Mouse (Mus musculus) liver, embryonic 13.5 days (tissue): ENCODE measurements around the gene Il31ra. TPM values are rescaled to one million over a fixed set of nuclear protein-coding genes. Genes with fewer than 3 reads are reported as not detected.

Experiments used
- ATAC-seq: fragments of 200-750 bp; cut with Nextera tagmentation; 2 replicates; pipeline ENCODE4 v1.8.0; 2017; ENCODE audit warnings: low read depth, mild to moderate bottlenecking, moderate number of reproducible peaks, moderate library complexity
- DNase-seq: peaks from one replicate; pipeline ENCODE4 v3.0.0; 2022
- H3K27ac ChIP-seq: fragments of 300-500 bp; sonication (generic); 2 replicates; pipeline ENCODE4 v1.5.1; 2015; ENCODE audit warnings: moderate library complexity, mild to moderate bottlenecking, inconsistent platforms
- H3K27me3 ChIP-seq: fragments of 300-500 bp; sonication (generic); 2 replicates; pipeline ENCODE4 v1.6.1; 2015; ENCODE audit warnings: mild to moderate bottlenecking, inconsistent platforms
- H3K36me3 ChIP-seq: fragments of 300-500 bp; sonication (generic); 2 replicates; pipeline ENCODE4 v1.6.1; 2015; ENCODE audit warnings: mild to moderate bottlenecking, inconsistent platforms
- H3K4me1 ChIP-seq: fragments of 300-500 bp; sonication (generic); replicated peaks from 2 replicates; pipeline ENCODE4 v1.6.1; 2015; ENCODE audit warnings: inconsistent platforms
- H3K4me2 ChIP-seq: fragments of 300-500 bp; sonication (generic); 2 replicates; pipeline ENCODE4 v1.6.1; 2015; ENCODE audit warnings: inconsistent platforms, mild to moderate bottlenecking, moderate library complexity
- H3K4me3 ChIP-seq: fragments of 300-500 bp; sonication (generic); replicated peaks from 2 replicates; pipeline ENCODE4 v1.5.1; 2015; ENCODE audit warnings: mild to moderate bottlenecking, inconsistent platforms
- H3K9ac ChIP-seq: fragments of 300-500 bp; sonication (generic); 2 replicates; pipeline ENCODE4 v1.6.1; 2015; ENCODE audit warnings: mild to moderate bottlenecking, inconsistent platforms
- H3K9me3 ChIP-seq: fragments of 300-500 bp; sonication (generic); replicated peaks from 2 replicates; pipeline ENCODE4 v1.6.1; 2016; ENCODE audit warnings: inconsistent platforms
- WGBS: fragments of 180-500 bp; shearing (Covaris S2); methylation state at CpG from one replicate; pipeline ENCODE4 v1.1.7; 2015; ENCODE audit not compliant: insufficient replicate concordance; 5-methylcytosine and 5-hydroxymethylcytosine counted together
- polyA plus RNA-seq: library from polyadenylated mRNA; unstranded; fragments of >200 nt; fragmentation: Nextera tagmentation; extraction: Ambion mirVana; gene quantifications from 2 replicates; pipeline ENCODE4 v1.2.1, GENCODE M21; 2015

Il31ra gene
- polyA plus RNA-seq, 1 experiment from 2014 or later = 0.12 TPM

- Histone ChIP-seq H3K27ac (no peak overlapping the region), H3K9ac (no peak overlapping the region), H3K4me2 (no peak overlapping the region), H3K27me3 (no peaks in the 10 kb centered on the region), H3K4me1 (no peaks in the 10 kb centered on the region), H3K9me3 (no peaks in the 10 kb centered on the region), H3K36me3 (no peaks in the 10 kb centered on the region), H3K4me3 (no peak overlapping the region)
- ATAC-seq (no peak), DNase-seq (no peak)
- WGBS = 79% methylated on average over 10 of the region's 10 CpGs
These were observed 70.7 kb downstream of the Il31ra start for GRCm38 (mm10) chr13:112523346-112523970.

GRCm38 (mm10) chr13:112522896-112523295, 71.3 kb downstream of the Il31ra start:
- ATAC-seq (no peak), DNase-seq (no peak)
- no peak overlapping the region for H3K27ac ChIP-seq
- WGBS = 71% methylated on average over 3 of the region's 3 CpGs
- no peaks in the 10 kb centered on the region for H3K4me1 ChIP-seq
- no peak overlapping the region for H3K4me2 ChIP-seq
- no peaks in the 10 kb centered on the region for H3K36me3 ChIP-seq
- no peak overlapping the region for H3K9ac ChIP-seq
- H3K4me3 ChIP-seq = no peak overlapping the region
- no peaks in the 10 kb centered on the region for H3K27me3 ChIP-seq
- H3K9me3 ChIP-seq = no peaks in the 10 kb centered on the region

GRCm38 (mm10) chr13:112522261-112522660, 71.9 kb downstream of the Il31ra start:
- ATAC-seq = no peak
- Histone ChIP-seq H3K27me3 (no peaks in the 10 kb centered on the region), H3K4me1 (no peaks in the 10 kb centered on the region), H3K36me3 (no peaks in the 10 kb centered on the region), H3K4me2 (no peak overlapping the region), H3K4me3 (no peak overlapping the region), H3K9me3 (no peaks in the 10 kb centered on the region), H3K9ac (no peak overlapping the region), H3K27ac (no peak overlapping the region)
- WGBS = 29% methylated on average over 6 of the region's 6 CpGs
- DNase-seq = no peak

GRCm38 (mm10) chr13:112514546-112514945, 79.6 kb downstream of the Il31ra start:
- no peaks in the 10 kb centered on the region for H3K36me3 ChIP-seq
- no peak for ATAC-seq
- H3K4me1 ChIP-seq = no peaks in the 10 kb centered on the region
- H3K4me3 ChIP-seq = no peak overlapping the region
- no peaks in the 10 kb centered on the region for H3K27me3 ChIP-seq
- no peak overlapping the region for H3K9ac ChIP-seq
- H3K9me3 ChIP-seq = no peaks in the 10 kb centered on the region
- H3K27ac ChIP-seq = no peak overlapping the region
- WGBS = 28% methylated on average over 1 of the region's 1 CpGs
- no peak overlapping the region for H3K4me2 ChIP-seq
- DNase-seq = no peak

GRCm38 (mm10) chr13:112512824-112513223, 81.3 kb downstream of the Il31ra start:
- no peaks in the 10 kb centered on the region for H3K9me3 ChIP-seq
- no peak overlapping the region for H3K9ac ChIP-seq
- H3K4me3 ChIP-seq = no peak overlapping the region
- H3K4me1 ChIP-seq = no peaks in the 10 kb centered on the region
- 58% methylated on average over 5 of the region's 5 CpGs for WGBS
- no peak overlapping the region for H3K4me2 ChIP-seq
- ATAC-seq (no peak), DNase-seq (no peak)
- no peaks in the 10 kb centered on the region for H3K27me3 ChIP-seq
- H3K27ac ChIP-seq = no peak overlapping the region
- H3K36me3 ChIP-seq = no peaks in the 10 kb centered on the region

- Histone ChIP-seq H3K4me2 (no peak overlapping the region), H3K36me3 (0 out of 2 replicates have a peak, but pooled peaks cover 4% of the 10 kb centered on the region), H3K9ac (no peak overlapping the region), H3K27me3 (no peaks in the 10 kb centered on the region), H3K27ac (no peak overlapping the region), H3K9me3 (no peaks in the 10 kb centered on the region), H3K4me1 (no peaks in the 10 kb centered on the region), H3K4me3 (no peak overlapping the region)
- DNase-seq = no peak
- WGBS = 68% methylated on average over 7 of the region's 7 CpGs
- no peak for ATAC-seq
These were observed 82.3 kb downstream of the Il31ra start for GRCm38 (mm10) chr13:112511810-112512209.

- H3K4me2 ChIP-seq = no peak overlapping the region
- no peak for DNase-seq
- ATAC-seq = no peak
- no peak overlapping the region for H3K4me3 ChIP-seq
- WGBS = 71% methylated on average over 11 of the region's 11 CpGs
- no peaks in the 10 kb centered on the region for H3K27me3 ChIP-seq
- no peak overlapping the region for H3K27ac ChIP-seq
- no peak overlapping the region for H3K9ac ChIP-seq
- no peaks in the 10 kb centered on the region for H3K4me1 ChIP-seq
- H3K9me3 ChIP-seq = no peaks in the 10 kb centered on the region
- H3K36me3 ChIP-seq = 0 out of 2 replicates have a peak, but pooled peaks cover 4% of the 10 kb centered on the region
These were observed 82.9 kb downstream of the Il31ra start for GRCm38 (mm10) chr13:112511261-112511660.

GRCm38 (mm10) chr13:112510437-112511212, 83.5 kb downstream of the Il31ra start:
- WGBS = 81% methylated on average over 19 of the region's 19 CpGs
- H3K36me3 ChIP-seq = 0 out of 2 replicates have a peak, but pooled peaks cover 4% of the 10 kb centered on the region
- no peaks in the 10 kb centered on the region for H3K4me1 ChIP-seq
- no peaks in the 10 kb centered on the region for H3K27me3 ChIP-seq
- DNase-seq = no peak
- H3K9ac ChIP-seq = no peak overlapping the region
- no peaks in the 10 kb centered on the region for H3K9me3 ChIP-seq
- no peak overlapping the region for H3K4me3 ChIP-seq
- H3K27ac ChIP-seq = no peak overlapping the region
- no peak for ATAC-seq
- H3K4me2 ChIP-seq = no peak overlapping the region

GRCm38 (mm10) chr13:112509465-112509864, 84.7 kb downstream of the Il31ra start:
- no peaks in the 10 kb centered on the region for H3K27me3 ChIP-seq
- peaks cover 13% of the 10 kb centered on the region for H3K36me3 ChIP-seq
- 24% methylated on average over 4 of the region's 4 CpGs for WGBS
- H3K9ac ChIP-seq = no peak overlapping the region
- ATAC-seq = no peak
- H3K4me3 ChIP-seq = no peak overlapping the region
- no peaks in the 10 kb centered on the region for H3K4me1 ChIP-seq
- no peak overlapping the region for H3K4me2 ChIP-seq
- H3K27ac ChIP-seq = no peak overlapping the region
- H3K9me3 ChIP-seq = no peaks in the 10 kb centered on the region
- peak; percentile 14 for DNase-seq

GRCm38 (mm10) chr13:112508487-112508886, 85.7 kb downstream of the Il31ra start:
- Histone ChIP-seq H3K27ac (no peak overlapping the region), H3K4me1 (no peaks in the 10 kb centered on the region), H3K9ac (no peak overlapping the region), H3K4me2 (no peak overlapping the region), H3K4me3 (no peak overlapping the region), H3K27me3 (no peaks in the 10 kb centered on the region), H3K36me3 (peaks cover 21% of the 10 kb centered on the region), H3K9me3 (no peaks in the 10 kb centered on the region)
- ATAC-seq (no peak), DNase-seq (no peak)
- WGBS = 69% methylated on average over 5 of the region's 5 CpGs

GRCm38 (mm10) chr13:112507691-112508090, 86.5 kb downstream of the Il31ra start:
- no peak overlapping the region for H3K4me2 ChIP-seq
- 70% methylated on average over 13 of the region's 13 CpGs for WGBS
- no peak for ATAC-seq

GRCm38 (mm10) chr13:112506766-112507165, 87.4 kb downstream of the Il31ra start:
- Histone ChIP-seq H3K36me3 (peaks cover 21% of the 10 kb centered on the region), H3K4me1 (no peaks in the 10 kb centered on the region), H3K27ac (no peak overlapping the region), H3K9ac (no peak overlapping the region), H3K4me3 (no peak overlapping the region), H3K9me3 (no peaks in the 10 kb centered on the region), H3K27me3 (no peaks in the 10 kb centered on the region), H3K4me2 (no peak overlapping the region)
- ATAC-seq (no peak), DNase-seq (no peak)
- 69% methylated on average over 13 of the region's 13 CpGs for WGBS

More at GRCm38 (mm10) chr13:112507691-112508090, 86.5 kb downstream of the Il31ra start:
- H3K4me1 ChIP-seq = no peaks in the 10 kb centered on the region
- H3K9ac ChIP-seq = no peak overlapping the region
- DNase-seq = no peak
- H3K9me3 ChIP-seq = no peaks in the 10 kb centered on the region
- H3K27me3 ChIP-seq = no peaks in the 10 kb centered on the region
- H3K36me3 ChIP-seq = peaks cover 21% of the 10 kb centered on the region
- no peak overlapping the region for H3K4me3 ChIP-seq
- H3K27ac ChIP-seq = no peak overlapping the region
